Mouse (Mus musculus) brain, embryonic 14.5 days (tissue): ENCODE data around the gene Ccdc80.

Source experiments
- CTCF ChIP-seq: fragments of 200-500 bp; IDR thresholded peaks from 2 replicates; pipeline ENCODE4 v1.5.1; 2012; ENCODE audit warnings: inconsistent platforms, mild to moderate bottlenecking, moderate library complexity, borderline replicate concordance; ENCODE audit not compliant: insufficient read depth, insufficient read length; ENCODE audit errors: extremely low read depth
- POLR2A ChIP-seq: fragments of 200-500 bp; IDR thresholded peaks from 2 replicates; pipeline ENCODE4 v1.6.1; 2012; ENCODE audit warnings: mild to moderate bottlenecking, inconsistent platforms, borderline replicate concordance; ENCODE audit not compliant: poor library complexity, insufficient read depth, insufficient read length, severe bottlenecking; ENCODE audit errors: extremely low read depth

- TF ChIP-seq CTCF (no peak), POLR2A (no peak)
Measured at GRCm38 (mm10) chr16:45098186-45098885, 5.1 kb downstream of the Ccdc80 start.
